Mouse (Mus musculus) MEL (cell line): ENCODE data around the gene Skp2. TPM values are rescaled to one million over a fixed set of nuclear protein-coding genes. Genes with fewer than 3 reads are reported as not detected.
A peak's percentile ranks its signal among the peaks of the same experiment; 100 is the strongest.

ENCODE experiments used
- DNase-seq: peaks from one replicate; pipeline ENCODE4 v3.0.0; 2011; ENCODE audit warnings: low read depth, low spot score
- H3K27ac ChIP-seq: 2 replicates; pipeline ENCODE4 v1.5.1; 2012; ENCODE audit warnings: low read depth, mild to moderate bottlenecking, control low read depth, low read length, moderate library complexity; ENCODE audit not compliant: control insufficient read depth
- H3K27me3 ChIP-seq, 2 experiments: fragments of 150-350 bp in 1 of 2; sonication (generic) in 1 of 2; 2 replicates each; pipeline ENCODE4 v1.6.1; 2012; ENCODE audit warnings: low read length in 2 of 2, mild to moderate bottlenecking in 2 of 2, improper control_type of control experiment in 1 of 2, moderate library complexity in 1 of 2; ENCODE audit not compliant: insufficient read depth in 2 of 2, control insufficient read depth in 1 of 2
- H3K36me3 ChIP-seq, 2 experiments: 2 replicates each; pipeline ENCODE4 v1.6.1; 2012 to 2014; ENCODE audit warnings: low read length in 2 of 2, improper control_type of control experiment in 1 of 2, inconsistent platforms in 1 of 2, mild to moderate bottlenecking in 1 of 2; ENCODE audit not compliant: insufficient read depth in 2 of 2, control insufficient read depth in 1 of 2
- H3K4me1 ChIP-seq, 2 experiments: fragments of 150-350 bp in 1 of 2; sonication (generic) in 1 of 2; 2 replicates each; pipeline ENCODE4 v1.6.1; 2012; ENCODE audit warnings: low read length in 2 of 2, improper control_type of control experiment in 1 of 2, mild to moderate bottlenecking in 1 of 2; ENCODE audit not compliant: insufficient read depth in 2 of 2, control insufficient read depth in 1 of 2
- H3K4me3 ChIP-seq, 2 experiments: fragments of 150-350 bp in 1 of 2; sonication (generic) in 1 of 2; 2 replicates each; pipeline ENCODE4 v1.5.1; 2012; ENCODE audit warnings: low read depth in 2 of 2, low read length in 2 of 2, mild to moderate bottlenecking in 2 of 2, moderate library complexity in 2 of 2, control low read depth in 1 of 2, improper control_type of control experiment in 1 of 2; ENCODE audit not compliant: control insufficient read depth in 1 of 2, insufficient read depth in 1 of 2
- H3K79me2 ChIP-seq: 2 replicates; pipeline ENCODE4 v1.6.1; 2012; ENCODE audit warnings: mild to moderate bottlenecking, low read length, moderate library complexity; ENCODE audit not compliant: control insufficient read depth, poor library complexity, insufficient read depth
- H3K9ac ChIP-seq: 2 replicates; pipeline ENCODE4 v1.6.1; 2012; ENCODE audit warnings: low read depth, mild to moderate bottlenecking, control low read depth, low read length, moderate library complexity; ENCODE audit not compliant: control insufficient read depth, poor library complexity, severe bottlenecking
- H3K9me3 ChIP-seq: fragments of 150-350 bp; sonication (generic); replicated peaks from 2 replicates; pipeline ENCODE4 v1.6.1; 2012; ENCODE audit warnings: mild to moderate bottlenecking, low read length, improper control_type of control experiment, moderate library complexity; ENCODE audit not compliant: insufficient read depth
- BHLHE40 ChIP-seq: IDR thresholded peaks from 2 replicates; pipeline ENCODE4 v1.6.1; 2012; ENCODE audit warnings: low read depth, mild to moderate bottlenecking, inconsistent platforms, low read length, improper control_type of control experiment, borderline replicate concordance
- E2F4 ChIP-seq: IDR thresholded peaks from 2 replicates; pipeline ENCODE4 v1.6.1; 2011; ENCODE audit warnings: low read depth, low read length, improper control_type of control experiment, borderline replicate concordance
- ELF1 ChIP-seq: IDR thresholded peaks from 2 replicates; pipeline ENCODE4 v1.6.1; 2014; ENCODE audit warnings: low read depth, mild to moderate bottlenecking, inconsistent platforms, low read length, improper control_type of control experiment, moderate library complexity
- EP300 ChIP-seq, 2 experiments: IDR thresholded peaks; 2 replicates each; pipeline ENCODE4 v1.6.1; 2011; ENCODE audit warnings: improper control_type of control experiment in 2 of 2, low read length in 2 of 2, low read depth in 1 of 2, mild to moderate bottlenecking in 1 of 2
- ETS1 ChIP-seq: IDR thresholded peaks from 2 replicates; pipeline ENCODE4 v1.6.1; 2012; ENCODE audit warnings: low read depth, mild to moderate bottlenecking, inconsistent platforms, low read length, improper control_type of control experiment, moderate library complexity
- HCFC1 ChIP-seq: IDR thresholded peaks from 2 replicates; pipeline ENCODE4 v1.6.1; 2012; ENCODE audit warnings: low read depth, mild to moderate bottlenecking, inconsistent platforms, low read length, improper control_type of control experiment, moderate library complexity
- JUND ChIP-seq: IDR thresholded peaks from 2 replicates; pipeline ENCODE4 v1.6.1; 2011; ENCODE audit warnings: low read depth, mild to moderate bottlenecking, improper control_type of control experiment, low read length
- MAZ ChIP-seq: IDR thresholded peaks from 2 replicates; pipeline ENCODE4 v1.6.1; 2012; ENCODE audit warnings: low read depth, mild to moderate bottlenecking, inconsistent platforms, low read length, improper control_type of control experiment
- MEF2A ChIP-seq: IDR thresholded peaks from 2 replicates; pipeline ENCODE4 v1.6.1; 2014; ENCODE audit warnings: low read depth, mild to moderate bottlenecking, inconsistent platforms, low read length, improper control_type of control experiment; ENCODE audit not compliant: poor library complexity, insufficient replicate concordance, severe bottlenecking; ENCODE audit errors: extremely low read depth
- NELFE ChIP-seq: IDR thresholded peaks from 2 replicates; pipeline ENCODE4 v1.6.1; 2011; ENCODE audit warnings: low read depth, low read length, improper control_type of control experiment
- NRF1 ChIP-seq: IDR thresholded peaks from 2 replicates; pipeline ENCODE4 v1.6.1; 2014; ENCODE audit warnings: low read depth, mild to moderate bottlenecking, inconsistent platforms, low read length, improper control_type of control experiment, moderate library complexity; ENCODE audit not compliant: poor library complexity, insufficient read depth, severe bottlenecking
- POLR2A ChIP-seq, 2 experiments: IDR thresholded peaks; 2 replicates each; pipeline ENCODE4 v1.6.1; 2011 to 2012; ENCODE audit warnings: low read length in 2 of 2, mild to moderate bottlenecking in 2 of 2, control low read depth in 1 of 2, improper control_type of control experiment in 1 of 2, low read depth in 1 of 2, moderate library complexity in 1 of 2; ENCODE audit not compliant: control insufficient read depth in 1 of 2, insufficient read depth in 1 of 2, poor library complexity in 1 of 2
- POLR2AphosphoS2 ChIP-seq: IDR thresholded peaks from 2 replicates; pipeline ENCODE4 v1.6.1; 2011; ENCODE audit warnings: low read length, improper control_type of control experiment
- SIN3A ChIP-seq: IDR thresholded peaks from 2 replicates; pipeline ENCODE4 v1.6.1; 2012; ENCODE audit warnings: low read length, improper control_type of control experiment, inconsistent platforms
- TBP ChIP-seq: IDR thresholded peaks from 2 replicates; pipeline ENCODE4 v1.8.0; 2011; ENCODE audit warnings: low read depth, low read length, improper control_type of control experiment
- TCF12 ChIP-seq: IDR thresholded peaks from 2 replicates; pipeline ENCODE4 v1.6.1; 2014; ENCODE audit warnings: low read depth, mild to moderate bottlenecking, inconsistent platforms, low read length, improper control_type of control experiment, moderate library complexity
- UBTF ChIP-seq: IDR thresholded peaks from 2 replicates; pipeline ENCODE4 v1.6.1; 2012; ENCODE audit warnings: low read depth, mild to moderate bottlenecking, inconsistent platforms, low read length, improper control_type of control experiment, moderate library complexity, borderline replicate concordance; ENCODE audit not compliant: insufficient read depth
- USF1 ChIP-seq: IDR thresholded peaks from 2 replicates; pipeline ENCODE4 v1.6.1; 2014; ENCODE audit warnings: low read depth, mild to moderate bottlenecking, inconsistent platforms, low read length, improper control_type of control experiment, moderate library complexity
- ZMIZ1 ChIP-seq: IDR thresholded peaks from 2 replicates; pipeline ENCODE4 v1.6.1; 2012; ENCODE audit warnings: low read depth, mild to moderate bottlenecking, inconsistent platforms, low read length, improper control_type of control experiment, moderate library complexity
- ZNF384 ChIP-seq: IDR thresholded peaks from 2 replicates; pipeline ENCODE4 v1.6.1; 2012; ENCODE audit warnings: low read depth, mild to moderate bottlenecking, inconsistent platforms, low read length, improper control_type of control experiment
- polyA plus RNA-seq, 2 experiments: library from polyadenylated mRNA; stranded (reverse) in 1 of 2; unstranded in 1 of 2; fragments of >175 nt in 1 of 2; fragments of >200 nt in 1 of 2; gene quantifications; 2 replicates each; pipeline versions ENCODE4 v1.2.1 to v1.2.4; 2012; ENCODE audit warnings: low replicate concordance in 2 of 2, low read depth in 1 of 2; ENCODE audit not compliant: insufficient read length in 2 of 2, insufficient read depth in 1 of 2, missing spikeins in 1 of 2
- total RNA-seq: library from RNA; depleted of rRNA; stranded (reverse); fragments of 300-350 nt; gene quantifications from 2 replicates; pipeline ENCODE4 v1.2.3, GENCODE M21; 2012

The Skp2 gene
- total and polyA plus RNA-seq, 3 experiments: 46.9 to 61.4 TPM; not detected in 1

DNA sequence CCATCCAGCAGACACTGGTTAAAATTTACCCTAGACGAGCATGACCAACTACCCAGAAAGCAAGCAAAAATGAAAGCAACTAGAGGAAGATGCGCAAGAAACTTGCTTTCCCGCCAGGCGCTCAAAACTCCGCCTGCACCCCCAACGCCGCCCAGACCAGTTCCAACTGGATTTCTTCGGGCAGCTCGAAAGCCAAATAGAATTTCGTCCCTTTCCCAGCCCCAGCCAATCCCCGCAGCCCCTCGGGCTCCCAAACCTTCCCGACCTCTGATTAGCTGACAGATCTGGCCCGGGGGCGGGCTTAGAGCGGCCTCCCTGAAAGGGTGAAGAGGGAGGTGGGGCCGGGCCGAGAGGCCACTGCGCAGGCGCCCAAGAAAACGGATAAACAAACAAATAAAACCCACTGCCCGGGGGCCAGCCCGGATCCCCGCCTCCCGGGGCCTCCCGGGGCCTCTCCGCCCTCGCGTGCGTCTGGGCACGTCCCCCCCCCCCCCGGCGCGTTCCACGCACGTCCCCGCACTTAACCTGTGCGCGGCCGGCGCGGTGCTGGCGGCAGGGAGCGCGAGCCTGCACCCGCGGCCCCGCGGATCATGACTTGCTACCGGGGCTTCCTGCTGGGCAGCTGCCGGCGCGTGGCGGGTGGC lies 84.2 kb downstream of the Skp2 start, which contains the start of gene Nadk2:
Gene Nadk2, plus strand, starts transcription at position 349 of the 644 bp plus-strand sequence.
- peak; percentile 100 for DNase-seq
- H3K9ac ChIP-seq: peak within 1 kb of the TSS; percentile 97
- peaks cover 1 to 22% of the 10 kb centered on the region in 2 experiments for H3K36me3 ChIP-seq
- H3K4me3 ChIP-seq: peak within 1 kb of the TSS; percentile 95 to 98
- no peaks in the 10 kb centered on the region for H3K27me3 ChIP-seq
- peaks cover 45% of the 10 kb centered on the region for H3K79me2 ChIP-seq
- peak within 1 kb of the TSS; percentile 100 for H3K27ac ChIP-seq
- TF ChIP-seq USF1 (no peak), POLR2A (IDR thresholded peaks at IDR 0.05; ENCODE audit: control insufficient read depth in 1 of 2, insufficient read depth in 1 of 2, low read depth in 1 of 2, low read length in 2 of 2, poor library complexity in 1 of 2) (peak; percentile 60 to 91), MEF2A (0 out of 2 replicates have a peak, but pooled peaks have one; percentile 13), MAZ (peak; percentile 93; the same call in 1 of the 2 replicates), BHLHE40 (peak; percentile 64; the same call in 1 of the 2 replicates), NRF1 (peak; percentile 86), JUND (no peak), TBP (peak; percentile 92), E2F4 (peak; percentile 99), ELF1 (no peak), SIN3A (peak; percentile 89), POLR2AphosphoS2 (peak; percentile 95), UBTF (0 out of 2 replicates have a peak, but pooled peaks have one; percentile 89), TCF12 (peak; percentile 61; the same call in 1 of the 2 replicates), NELFE (peak; percentile 84), ETS1 (peak; percentile 21; the same call in 1 of the 2 replicates), ZMIZ1 (peak; percentile 77; the same call in 1 of the 2 replicates), HCFC1 (peak; percentile 64; the same call in 1 of the 2 replicates), EP300 (IDR thresholded peaks at IDR 0.05; ENCODE audit: low read depth in 1 of 2, low read length in 2 of 2) (peak in 1 of 2 experiments; percentile 30; a peak in 1 of 4 replicates), ZNF384 (no peak)
- H3K4me1 ChIP-seq: peaks cover 6 to 11% of the 10 kb centered on the region in 2 experiments
- H3K9me3 ChIP-seq: no peaks in the 10 kb centered on the region
